Mouse (Mus musculus): Measurements from ENCODE around the gene Lrrfip1.

DNA sequence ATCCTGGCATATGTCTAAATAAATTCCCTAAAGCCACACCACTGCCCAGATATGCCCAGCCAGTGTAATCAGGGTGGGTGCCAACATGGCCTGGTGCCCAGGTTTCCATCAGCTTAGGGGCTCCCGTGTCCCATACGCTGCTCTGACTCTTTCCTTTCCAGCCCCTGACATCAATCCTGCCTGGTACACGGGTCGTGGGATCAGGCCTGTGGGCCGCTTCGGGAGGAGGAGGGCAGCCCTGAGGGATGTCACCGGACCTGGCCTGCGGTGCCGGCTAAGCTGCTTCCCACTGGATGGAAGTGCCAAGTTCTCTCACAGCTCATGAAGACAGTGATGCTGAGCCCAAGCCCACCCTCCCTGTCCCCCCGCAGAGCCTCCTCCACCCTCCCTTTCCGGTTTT is 44.8 kb upstream of the Lrrfip1 start:
- TF ChIP-seq POLR2A (IDR thresholded peaks at IDR 0.05; ENCODE audit: extremely low read depth, insufficient read depth, low read length), result no peak
- TF ChIP-seq CTCF (IDR thresholded peaks at IDR 0.05; ENCODE audit: extremely low read depth, insufficient read depth, low read length), result no peak
